Mouse (Mus musculus): ENCODE results near the gene Lrrc58. TPM values are rescaled to one million over a fixed set of nuclear protein-coding genes. Genes with fewer than 3 reads are reported as not detected.

Gene Lrrc58
- total and polyA plus RNA-seq, 2 experiments = 9.9 to 29.2 TPM

- 84% methylated on average over 2 of the region's 2 CpGs for WGBS
- Histone ChIP-seq H3K9ac (ENCODE audit: low read depth, low read length) (no peak overlapping the region), H3K27me3 (ENCODE audit: control insufficient read depth, insufficient read depth, low read length) (no peaks in the 10 kb centered on the region), H3K79me2 (ENCODE audit: control insufficient read depth, insufficient read depth, low read length) (no peaks in the 10 kb centered on the region), H3K36me3 (ENCODE audit: control insufficient read depth, insufficient read depth, low read length) (no peaks in the 10 kb centered on the region), H3K27ac (replicated peaks; ENCODE audit: insufficient read depth, low read depth, low read length) (no peak overlapping the region), H3K4me3 (ENCODE audit: insufficient read depth, low read depth, low read length) (no peak overlapping the region), H3K4me1 (ENCODE audit: control insufficient read depth, insufficient read depth, low read length) (no peaks in the 10 kb centered on the region)
- no peak for DNase-seq (ENCODE audit: extremely low read depth, low read depth, low spot score)
- TF ChIP-seq POLR2A (IDR thresholded peaks at IDR 0.05; ENCODE audit: extremely low read depth, insufficient read depth, low read length) = no peak
- no peak for TF ChIP-seq CTCF (IDR thresholded peaks at IDR 0.05; ENCODE audit: low read depth, low read length)
Measured at GRCm38 (mm10) chr16:37929626-37930025, 61.4 kb downstream of the Lrrc58 start.

DNA sequence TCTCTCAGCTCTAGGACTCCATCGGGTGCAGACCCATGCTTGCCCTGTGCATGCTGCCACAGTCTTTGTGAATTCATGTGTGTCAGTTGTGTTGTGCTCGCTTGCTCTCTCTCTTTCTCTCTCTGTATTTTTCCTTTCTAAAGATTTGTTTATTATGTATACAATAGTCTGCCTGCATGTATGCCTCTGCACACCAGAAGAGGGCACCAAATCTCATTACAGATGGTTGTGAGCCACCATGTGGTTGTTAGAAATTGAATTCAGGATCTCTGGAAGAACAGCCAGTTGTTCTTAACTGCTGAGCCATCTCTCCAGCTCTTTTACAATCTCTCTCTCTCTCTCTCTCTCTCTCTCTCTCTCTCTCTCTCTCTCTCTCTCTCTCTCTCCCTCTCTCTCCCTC is 66.7 kb downstream of the Lrrc58 start:
- no peaks in the 10 kb centered on the region for H3K27me3 ChIP-seq (ENCODE audit: control insufficient read depth, insufficient read depth, low read length)
- H3K9ac ChIP-seq (ENCODE audit: low read depth, low read length) = no peak overlapping the region
- WGBS = 88% methylated on average over 2 of the region's 2 CpGs
- H3K27ac ChIP-seq (replicated peaks; ENCODE audit: insufficient read depth, low read depth, low read length) = no peak overlapping the region
- no peak overlapping the region for H3K4me3 ChIP-seq (ENCODE audit: insufficient read depth, low read depth, low read length)
- no peak for DNase-seq (ENCODE audit: extremely low read depth, low read depth, low spot score)
- no peaks in the 10 kb centered on the region for H3K79me2 ChIP-seq (ENCODE audit: control insufficient read depth, insufficient read depth, low read length)
- no peaks in the 10 kb centered on the region for H3K36me3 ChIP-seq (ENCODE audit: control insufficient read depth, insufficient read depth, low read length)
- no peaks in the 10 kb centered on the region for H3K4me1 ChIP-seq (ENCODE audit: control insufficient read depth, insufficient read depth, low read length)
- TF ChIP-seq CTCF (IDR thresholded peaks at IDR 0.05; ENCODE audit: low read depth, low read length) (0 out of 2 replicates have a peak, but pooled peaks have one; percentile 4), POLR2A (IDR thresholded peaks at IDR 0.05; ENCODE audit: extremely low read depth, insufficient read depth, low read length) (no peak)

GRCm38 (mm10) chr16:37937276-37937675 is 69.1 kb downstream of the Lrrc58 start:
- Histone ChIP-seq H3K9ac (ENCODE audit: low read depth, low read length) (no peak overlapping the region), H3K27ac (replicated peaks; ENCODE audit: insufficient read depth, low read depth, low read length) (no peak overlapping the region), H3K79me2 (ENCODE audit: control insufficient read depth, insufficient read depth, low read length) (no peaks in the 10 kb centered on the region), H3K27me3 (ENCODE audit: control insufficient read depth, insufficient read depth, low read length) (no peaks in the 10 kb centered on the region), H3K36me3 (ENCODE audit: control insufficient read depth, insufficient read depth, low read length) (no peaks in the 10 kb centered on the region), H3K4me3 (ENCODE audit: insufficient read depth, low read depth, low read length) (no peak overlapping the region), H3K4me1 (ENCODE audit: control insufficient read depth, insufficient read depth, low read length) (no peaks in the 10 kb centered on the region)
- no peak for TF ChIP-seq POLR2A (IDR thresholded peaks at IDR 0.05; ENCODE audit: extremely low read depth, insufficient read depth, low read length)
- TF ChIP-seq CTCF (IDR thresholded peaks at IDR 0.05; ENCODE audit: low read depth, low read length) = no peak
- WGBS = 78% methylated on average over 8 of the region's 8 CpGs
- DNase-seq (ENCODE audit: extremely low read depth, low read depth, low spot score) = no peak

Other genes starting within 250 kb of the Lrrc58 start
- gene Ndufb4, start 213.9 kb upstream of the Lrrc58 start, total RNA-seq (2014; rRNA removed) = 79.9 and 93.8 TPM in 2 replicates
- gene Ndufb4, start 213.9 kb upstream of the Lrrc58 start, polyA plus RNA-seq (2012; rRNA removed) = 50.6 and 54.4 TPM in 2 replicates
- 4.4 and 5.0 TPM in 2 replicates for gene Fstl1, start 91.5 kb upstream of the Lrrc58 start, total RNA-seq (2014; rRNA removed)
- 1.8 and 1.9 TPM in 2 replicates for gene Fstl1, start 91.5 kb upstream of the Lrrc58 start, polyA plus RNA-seq (2012; rRNA removed)
- gene Gm36028, start 7.2 kb upstream of the Lrrc58 start, total RNA-seq (2014; rRNA removed) = 2.1 and 3.2 TPM in 2 replicates
- 5.3 and 8.9 TPM in 2 replicates for gene Gm36028, start 7.2 kb upstream of the Lrrc58 start, polyA plus RNA-seq (2012; rRNA removed)
- not detected in 2 replicates for gene Gpr156, start 48.1 kb downstream of the Lrrc58 start, total RNA-seq (2014; rRNA removed)
- not detected in 2 replicates for gene Gpr156, start 48.1 kb downstream of the Lrrc58 start, polyA plus RNA-seq (2012; rRNA removed)
- 11.8 and 13.4 TPM in 2 replicates for gene Gsk3b, start 220.6 kb downstream of the Lrrc58 start, total RNA-seq (2014; rRNA removed)
- gene Gsk3b, start 220.6 kb downstream of the Lrrc58 start, polyA plus RNA-seq (2012; rRNA removed) = 4.8 and 5.8 TPM in 2 replicates